Comparison of ENCODE assay signal across 12 mouse cellular contexts in genomic region chr9:57972776-57973439, GRCm38 (mm10). TPM values are rescaled to one million over a fixed set of nuclear protein-coding genes. Genes with fewer than 3 reads are reported as not detected.
DNase-seq lines count a peak whose midpoint lies in the region; ATAC-seq lines count a peak whose summit lies in the region.
"Had no signal": no experiment of that assay in that cellular context is flagged by ENCODE, and none has a peak within 500 bp of the region (broad histone marks: within the 10 kb centered on the region; RNA-seq: fewer than 3 reads in every experiment).

No protein-coding gene starts in this region.

- H3K4me2 ChIP-seq in midbrain, embryonic 16.5 days (ENCODE audit: low read length), result no peak overlapping the region
- H3K4me2 ChIP-seq in heart, embryonic 16.5 days (ENCODE audit: low read depth, low read length), result peak overlapping the region; percentile 19; the same call in 1 of the 2 replicates
- H3K4me2 ChIP-seq: midbrain, embryonic 15.5 days had no signal

- ATAC-seq in midbrain, embryonic 16.5 days, result no peak
- no peak for ATAC-seq in heart, embryonic 16.5 days (replicated peaks; ENCODE audit: extremely low read depth, insufficient read depth, low FRiP score)
- no peak for ATAC-seq in erythroblast, adult 5-6 weeks (replicated peaks; ENCODE audit: low FRiP score, poor library complexity, severe bottlenecking)
- ATAC-seq: midbrain, embryonic 15.5 days had no signal

- WGBS in heart, embryonic 10.5 days, result 54% methylated on average over 9 of the region's 9 CpGs
- WGBS in midbrain, embryonic 10.5 days, result 75% methylated on average over 9 of the region's 9 CpGs
- 68% methylated on average over 9 of the region's 9 CpGs for WGBS in midbrain, embryonic 16.5 days
- 50% methylated on average over 9 of the region's 9 CpGs for WGBS in heart, embryonic 16.5 days

- H3K9ac ChIP-seq in midbrain, embryonic 16.5 days (ENCODE audit: low read depth, low read length), result no peak overlapping the region
- H3K9ac ChIP-seq in heart, embryonic 16.5 days (ENCODE audit: low read length), result no peak overlapping the region
- H3K9ac ChIP-seq: midbrain, embryonic 15.5 days had no signal

- H3K4me3 ChIP-seq in heart, embryonic 10.5 days, result no peak overlapping the region
- H3K4me3 ChIP-seq in midbrain, embryonic 10.5 days, result no peak overlapping the region
- no peak overlapping the region for H3K4me3 ChIP-seq in midbrain, embryonic 16.5 days (ENCODE audit: low read depth, low read length)
- H3K4me3 ChIP-seq in heart, embryonic 16.5 days (ENCODE audit: low read length), result no peak overlapping the region
- H3K4me3 ChIP-seq: midbrain, embryonic 15.5 days had no signal

- peaks cover 37% of the 10 kb centered on the region for H3K4me1 ChIP-seq in heart, embryonic 10.5 days
- peaks cover 15% of the 10 kb centered on the region for H3K4me1 ChIP-seq in midbrain, embryonic 10.5 days
- H3K4me1 ChIP-seq in midbrain, embryonic 16.5 days (ENCODE audit: control insufficient read depth, insufficient read depth, low read length), result no peaks in the 10 kb centered on the region
- peaks cover 19% of the 10 kb centered on the region for H3K4me1 ChIP-seq in heart, embryonic 16.5 days (ENCODE audit: control insufficient read depth, insufficient read depth, low read length)
- H3K4me1 ChIP-seq: midbrain, embryonic 15.5 days had no signal

- no peaks in the 10 kb centered on the region for H3K36me3 ChIP-seq in heart, embryonic 10.5 days
- H3K36me3 ChIP-seq in midbrain, embryonic 10.5 days, result no peaks in the 10 kb centered on the region
- H3K36me3 ChIP-seq in midbrain, embryonic 16.5 days (ENCODE audit: control insufficient read depth, insufficient read depth, low read length), result no peaks in the 10 kb centered on the region
- H3K36me3 ChIP-seq in heart, embryonic 16.5 days (ENCODE audit: control insufficient read depth, insufficient read depth), result no peaks in the 10 kb centered on the region
- H3K36me3 ChIP-seq: midbrain, embryonic 15.5 days had no signal

- peak overlapping the region; percentile 56; the same call in 1 of the 2 replicates for H3K27ac ChIP-seq in heart, embryonic 10.5 days
- 0 out of 2 replicates have a peak overlapping the region, but pooled peaks have one; percentile 38 for H3K27ac ChIP-seq in midbrain, embryonic 10.5 days (replicated peaks)
- H3K27ac ChIP-seq in midbrain, embryonic 16.5 days (ENCODE audit: low read length), result no peak overlapping the region
- H3K27ac ChIP-seq in heart, embryonic 16.5 days (ENCODE audit: low read length), result peak overlapping the region; percentile 54
- H3K27ac ChIP-seq: midbrain, embryonic 15.5 days had no signal

- H3K9me3 ChIP-seq in heart, embryonic 10.5 days, result no peaks in the 10 kb centered on the region
- 0 out of 2 replicates have a peak, but pooled peaks cover 3% of the 10 kb centered on the region for H3K9me3 ChIP-seq in midbrain, embryonic 10.5 days (replicated peaks)
- no peaks in the 10 kb centered on the region for H3K9me3 ChIP-seq in midbrain, embryonic 16.5 days (replicated peaks; ENCODE audit: control insufficient read depth, low read length, poor library complexity, severe bottlenecking)
- H3K9me3 ChIP-seq in heart, embryonic 16.5 days (replicated peaks; ENCODE audit: control insufficient read depth, low read length), result peaks cover 7% of the 10 kb centered on the region
- H3K9me3 ChIP-seq: midbrain, embryonic 15.5 days had no signal

- DNase-seq in heart, embryonic 10.5 days (ENCODE audit: low spot score), result no peak
- DNase-seq in heart, adult 8-10 months (ENCODE audit: low spot score), result no peak
- no peak for DNase-seq in midbrain, embryonic 10.5 days (ENCODE audit: low spot score)
- no peak for DNase-seq in spleen, postnatal 36 days (ENCODE audit: low spot score in 2 of 2)
- DNase-seq in B cell, adult 2 months, result no peak
- DNase-seq: adrenal gland, postnatal 36 days; cerebellum, adult 9-11 months; liver had no signal

- H3K27me3 ChIP-seq in heart, embryonic 10.5 days (ENCODE audit: insufficient read depth, poor library complexity, severe bottlenecking), result no peaks in the 10 kb centered on the region
- no peaks in the 10 kb centered on the region for H3K27me3 ChIP-seq in midbrain, embryonic 10.5 days (ENCODE audit: low read depth, poor library complexity, severe bottlenecking)
- H3K27me3 ChIP-seq in midbrain, embryonic 16.5 days (ENCODE audit: control insufficient read depth, insufficient read depth, low read depth, low read length), result no peaks in the 10 kb centered on the region
- no peaks in the 10 kb centered on the region for H3K27me3 ChIP-seq in heart, embryonic 16.5 days (ENCODE audit: control insufficient read depth, insufficient read depth, low read length)
- H3K27me3 ChIP-seq: midbrain, embryonic 15.5 days had no signal

RNA-seq across cellular contexts. Expression of gene Sema7a, which starts 33.0 kb away (rescaled TPM):
- polyA plus RNA-seq in heart, embryonic 10.5 days (2016; fragmentation: Nextera tagmentation; extraction: Ambion mirVana), result 0.16 TPM in 1 of 2 replicates, not detected in the other
- total RNA-seq in heart, adult 8-10 months (2022), result 10 to 100 TPM; 20.4 to 24.8 (median 24.5) TPM
- polyA plus RNA-seq in midbrain, embryonic 10.5 days (2016; fragmentation: Nextera tagmentation; extraction: Ambion mirVana), result 0.26 and 0.27 TPM in 2 replicates
- 1.6 and 1.9 TPM in 2 replicates for polyA plus RNA-seq in midbrain, embryonic 16.5 days (2015; fragmentation: Nextera tagmentation; extraction: Ambion mirVana)
- polyA plus RNA-seq in heart, embryonic 16.5 days (2015; fragmentation: Nextera tagmentation; extraction: Ambion mirVana), result 0.60 and 1.4 TPM in 2 replicates
- total RNA-seq in erythroblast, adult 5-6 weeks (2015; ENCODE audit: low replicate concordance), result 0.84 TPM in 1 of 2 replicates, not detected in the other
- total RNA-seq in erythroblast, adult 5-6 weeks (2017; ENCODE audit: low replicate concordance), result 1.1 TPM in 1 of 2 replicates, not detected in the other

RNA-seq across cellular contexts. Expression of gene Cyp11a1, which starts 33.3 kb away (rescaled TPM):
- polyA plus RNA-seq in heart, embryonic 10.5 days (2016; fragmentation: Nextera tagmentation; extraction: Ambion mirVana), result 0.10 TPM in 1 of 2 replicates, not detected in the other
- under 1 TPM in 1 of 4 experiments, not detected in 3; 0.27 TPM for total RNA-seq in heart, adult 8-10 months (2022)
- 0.07 and 0.09 TPM in 2 replicates for polyA plus RNA-seq in midbrain, embryonic 10.5 days (2016; fragmentation: Nextera tagmentation; extraction: Ambion mirVana)
- polyA plus RNA-seq in midbrain, embryonic 16.5 days (2015; fragmentation: Nextera tagmentation; extraction: Ambion mirVana), result 0.76 and 1.6 TPM in 2 replicates
- 0.32 and 0.33 TPM in 2 replicates for polyA plus RNA-seq in heart, embryonic 16.5 days (2015; fragmentation: Nextera tagmentation; extraction: Ambion mirVana)
- total RNA-seq in erythroblast, adult 5-6 weeks (2015; ENCODE audit: low replicate concordance), result 0.63 and 2.3 TPM in 2 replicates
- total RNA-seq in erythroblast, adult 5-6 weeks (2017; ENCODE audit: low replicate concordance), result 1.7 and 2.3 TPM in 2 replicates
